Mouse (Mus musculus): ENCODE measurements around the gene Coa3. TPM values are rescaled to one million over a fixed set of nuclear protein-coding genes. Genes with fewer than 3 reads are reported as not detected.
"Not testable (repeated sequence)": the region's sequence is repeated elsewhere in the genome, so short reads cannot be mapped to it uniquely, and the experiment has no call there.

The Coa3 gene
- 191 and 204 TPM in 2 replicates for polyA plus RNA-seq (2014; fragmentation: Nextera tagmentation; extraction: Ambion mirVana)

DNA sequence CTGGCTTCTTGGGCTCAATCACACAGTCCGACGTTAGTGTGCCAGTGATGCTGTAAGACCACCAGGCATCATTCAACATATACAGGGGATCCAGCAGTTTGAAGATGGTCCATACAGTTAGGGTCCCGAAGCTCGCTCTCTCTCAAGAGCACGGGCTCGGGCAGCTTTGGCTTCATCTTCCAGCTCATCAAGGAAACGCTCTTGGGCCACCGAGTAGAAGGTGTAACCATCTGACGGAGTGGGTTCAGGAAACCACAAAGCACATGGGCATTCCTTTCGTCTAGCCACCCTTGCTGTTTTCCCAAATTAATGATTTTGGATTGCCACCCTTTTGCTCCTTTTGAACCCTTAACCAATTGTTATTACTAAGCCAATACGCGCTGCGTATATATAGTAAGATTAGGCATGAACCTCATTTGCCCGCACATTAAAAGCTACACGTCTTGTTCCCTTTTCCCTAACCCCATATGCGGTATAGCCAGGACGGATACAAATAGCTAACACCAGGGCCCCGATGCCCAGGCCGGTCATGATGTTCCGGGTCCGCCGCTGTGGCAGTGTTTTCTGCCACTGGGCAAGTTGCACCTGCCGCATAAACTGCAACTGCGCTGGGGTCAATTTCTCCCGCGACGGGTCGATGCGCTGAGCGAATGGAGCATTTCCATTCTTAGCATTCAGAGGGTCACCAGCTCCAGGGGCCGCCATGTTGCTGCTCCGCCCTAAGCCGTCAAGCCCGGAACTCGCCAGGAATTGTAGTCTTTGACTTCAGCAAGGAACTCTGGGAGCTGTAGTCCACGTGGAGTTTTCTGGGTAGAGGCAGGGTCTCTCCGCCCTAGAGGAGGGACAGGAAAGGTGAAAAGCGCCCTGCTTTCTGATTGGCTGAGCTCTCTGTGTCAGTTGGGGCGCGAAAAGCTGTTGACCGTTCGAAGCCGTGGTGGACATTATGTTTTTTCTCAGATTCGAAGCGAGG lies at the start of gene Coa3, which contains the start of gene Cntd1:
Coa3 (minus strand) TSS at position 892 of the 970 bp plus-strand sequence.
Cntd1 (plus strand) TSS at position 790 of the 970 bp plus-strand sequence.
- H3K4me1 ChIP-seq (ENCODE audit: control insufficient read depth, insufficient read depth, low read length) = peaks cover 12% of the 10 kb centered on the region
- no peaks in the 10 kb centered on the region for H3K9me3 ChIP-seq (ENCODE audit: control insufficient read depth, low read length)
- peak within 1 kb of the TSS; percentile 58 for H3K4me3 ChIP-seq (ENCODE audit: low read depth, low read length)
- H3K36me3 ChIP-seq (ENCODE audit: control insufficient read depth, insufficient read depth, low read length) = peaks cover 2% of the 10 kb centered on the region; the same call in 1 of the 2 replicates
- peak within 1 kb of the TSS; percentile 74 for H3K9ac ChIP-seq (ENCODE audit: low read length)
- peak; percentile 90 for DNase-seq (ENCODE audit: low spot score)
- H3K27ac ChIP-seq (replicated peaks; ENCODE audit: low read depth, low read length) = no peak within 1 kb of the TSS
- ATAC-seq (ENCODE audit: insufficient number of reproducible peaks, low FRiP score, low TSS enrichment, low read depth) = peak; percentile 95
- H3K27me3 ChIP-seq (ENCODE audit: control insufficient read depth, insufficient read depth, low read length) = peaks cover 5% of the 10 kb centered on the region; the same call in 1 of the 2 replicates
- WGBS = 9% methylated on average over 45 of the region's 45 CpGs
- peak within 1 kb of the TSS; percentile 42 for H3K4me2 ChIP-seq (ENCODE audit: low read depth, severe bottlenecking)

DNA sequence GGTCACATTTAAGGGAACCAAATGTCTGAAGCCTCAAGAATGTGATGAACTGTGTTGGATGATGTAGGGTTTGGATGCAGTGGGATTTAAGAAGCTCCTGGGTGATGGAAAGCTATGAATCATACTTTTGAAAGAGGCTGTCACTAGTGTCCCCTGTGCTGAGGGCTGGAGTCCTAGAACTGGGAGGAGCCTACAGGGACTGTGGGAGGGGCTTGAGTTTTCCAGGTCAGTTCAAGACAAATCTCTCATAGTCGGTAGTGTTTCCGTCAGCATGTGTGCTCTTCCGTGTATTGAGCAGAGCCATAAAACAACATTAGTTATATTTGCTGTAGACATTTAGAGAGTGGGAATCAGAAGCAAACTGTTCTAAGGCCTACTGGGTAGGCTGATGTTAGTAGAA lies 48.4 kb upstream of the Coa3 start:
- DNase-seq (ENCODE audit: low spot score) (no peak), ATAC-seq (ENCODE audit: insufficient number of reproducible peaks, low FRiP score, low TSS enrichment, low read depth) (no peak)
- no peak overlapping the region for H3K4me2 ChIP-seq (ENCODE audit: low read depth, severe bottlenecking)
- no peak overlapping the region for H3K27ac ChIP-seq (replicated peaks; ENCODE audit: low read depth, low read length)
- WGBS = 47% methylated on average over 3 of the region's 3 CpGs
- H3K4me3 ChIP-seq (ENCODE audit: low read depth, low read length) = no peak overlapping the region
- H3K4me1 ChIP-seq (ENCODE audit: control insufficient read depth, insufficient read depth, low read length) = no peaks in the 10 kb centered on the region
- H3K9me3 ChIP-seq (ENCODE audit: control insufficient read depth, low read length) = no peaks in the 10 kb centered on the region
- H3K9ac ChIP-seq (ENCODE audit: low read length) = no peak overlapping the region
- H3K27me3 ChIP-seq (ENCODE audit: control insufficient read depth, insufficient read depth, low read length) = no peaks in the 10 kb centered on the region
- H3K36me3 ChIP-seq (ENCODE audit: control insufficient read depth, insufficient read depth, low read length) = peaks cover 14% of the 10 kb centered on the region

DNA sequence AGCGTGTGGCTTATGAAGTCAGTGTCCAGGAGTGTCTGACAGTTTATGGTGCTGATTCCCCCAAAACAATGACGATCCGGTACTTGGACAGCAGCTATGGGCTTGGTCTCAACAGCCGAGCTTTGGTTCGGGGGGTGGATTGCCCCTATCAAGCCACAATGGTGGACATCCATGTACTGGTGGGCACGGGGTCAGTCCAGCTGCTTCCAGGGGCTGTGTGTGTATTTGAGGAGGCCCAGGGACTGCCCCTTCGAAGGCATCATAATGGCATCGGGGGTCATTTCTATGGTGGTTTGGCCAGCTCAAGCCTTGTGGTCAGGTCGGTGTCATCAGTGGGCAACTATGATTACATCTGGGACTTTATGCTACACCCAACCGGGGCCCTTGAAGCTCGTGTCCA lies 47.2 kb upstream of the Coa3 start:
- no peak overlapping the region for H3K4me2 ChIP-seq (ENCODE audit: low read depth, severe bottlenecking)
- peaks cover 21% of the 10 kb centered on the region for H3K36me3 ChIP-seq (ENCODE audit: control insufficient read depth, insufficient read depth, low read length)
- no peaks in the 10 kb centered on the region for H3K27me3 ChIP-seq (ENCODE audit: control insufficient read depth, insufficient read depth, low read length)
- H3K27ac ChIP-seq (replicated peaks; ENCODE audit: low read depth, low read length) = no peak overlapping the region
- H3K9ac ChIP-seq (ENCODE audit: low read length) = no peak overlapping the region
- DNase-seq (ENCODE audit: low spot score) (no peak), ATAC-seq (ENCODE audit: insufficient number of reproducible peaks, low FRiP score, low TSS enrichment, low read depth) (no peak)
- H3K4me3 ChIP-seq (ENCODE audit: low read depth, low read length) = no peak overlapping the region
- no peaks in the 10 kb centered on the region for H3K9me3 ChIP-seq (ENCODE audit: control insufficient read depth, low read length)
- H3K4me1 ChIP-seq (ENCODE audit: control insufficient read depth, insufficient read depth, low read length) = no peaks in the 10 kb centered on the region
- WGBS = 85% methylated on average over 11 of the region's 11 CpGs

DNA sequence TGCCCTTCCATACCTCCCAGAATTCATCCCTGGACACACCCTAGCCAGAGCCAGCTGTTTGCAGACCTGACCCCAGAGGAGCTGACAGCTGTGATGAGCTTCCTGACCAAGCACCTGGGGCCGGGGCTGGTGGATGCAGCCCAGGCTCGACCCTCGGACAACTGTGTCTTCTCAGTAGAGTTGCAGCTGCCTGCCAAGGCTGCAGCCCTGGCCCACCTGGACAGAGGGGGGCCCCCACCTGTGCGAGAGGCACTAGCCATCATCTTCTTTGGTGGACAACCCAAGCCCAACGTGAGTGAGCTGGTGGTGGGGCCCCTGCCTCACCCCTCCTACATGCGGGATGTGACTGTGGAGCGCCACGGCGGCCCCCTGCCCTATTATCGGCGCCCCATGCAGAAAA lies 46.3 kb upstream of the Coa3 start:
- H3K36me3 ChIP-seq (ENCODE audit: control insufficient read depth, insufficient read depth, low read length) = peaks cover 28% of the 10 kb centered on the region
- H3K9ac ChIP-seq (ENCODE audit: low read length); H3K4me3 ChIP-seq (ENCODE audit: low read depth, low read length); H3K9me3 ChIP-seq (ENCODE audit: control insufficient read depth, low read length); H3K27ac ChIP-seq (replicated peaks; ENCODE audit: low read depth, low read length); DNase-seq (ENCODE audit: low spot score); H3K4me2 ChIP-seq (ENCODE audit: low read depth, severe bottlenecking); H3K4me1 ChIP-seq (ENCODE audit: control insufficient read depth, insufficient read depth, low read length); H3K27me3 ChIP-seq (ENCODE audit: control insufficient read depth, insufficient read depth, low read length); ATAC-seq (ENCODE audit: insufficient number of reproducible peaks, low FRiP score, low TSS enrichment, low read depth): not testable (repeated sequence)
- 91% methylated on average over 11 of the region's 11 CpGs for WGBS

GRCm38 (mm10) chr11:101324763-101325162 lies 45.8 kb upstream of the Coa3 start, which contains the start of gene Aoc2:
Gene Aoc2 (plus strand): TSS chr11:101325063.
- Histone ChIP-seq H3K9ac (ENCODE audit: low read length) (no peak within 1 kb of the TSS), H3K27ac (replicated peaks; ENCODE audit: low read depth, low read length) (no peak within 1 kb of the TSS), H3K4me2 (ENCODE audit: low read depth, severe bottlenecking) (no peak within 1 kb of the TSS), H3K4me3 (ENCODE audit: low read depth, low read length) (no peak within 1 kb of the TSS), H3K4me1 (ENCODE audit: control insufficient read depth, insufficient read depth, low read length) (no peaks in the 10 kb centered on the region), H3K27me3 (ENCODE audit: control insufficient read depth, insufficient read depth, low read length) (no peaks in the 10 kb centered on the region), H3K9me3 (ENCODE audit: control insufficient read depth, low read length) (no peaks in the 10 kb centered on the region), H3K36me3 (ENCODE audit: control insufficient read depth, insufficient read depth, low read length) (peaks cover 28% of the 10 kb centered on the region)
- no peak for ATAC-seq (ENCODE audit: insufficient number of reproducible peaks, low FRiP score, low TSS enrichment, low read depth)
- 92% methylated on average over 5 of the region's 5 CpGs for WGBS
- DNase-seq (ENCODE audit: low spot score) = no peak

GRCm38 (mm10) chr11:101323609-101324008 lies 44.7 kb upstream of the Coa3 start:
- Histone ChIP-seq H3K27me3 (ENCODE audit: control insufficient read depth, insufficient read depth, low read length) (no peaks in the 10 kb centered on the region), H3K27ac (replicated peaks; ENCODE audit: low read depth, low read length) (no peak overlapping the region), H3K9ac (ENCODE audit: low read length) (no peak overlapping the region), H3K4me1 (ENCODE audit: control insufficient read depth, insufficient read depth, low read length) (no peaks in the 10 kb centered on the region), H3K36me3 (ENCODE audit: control insufficient read depth, insufficient read depth, low read length) (peaks cover 32% of the 10 kb centered on the region), H3K9me3 (ENCODE audit: control insufficient read depth, low read length) (no peaks in the 10 kb centered on the region), H3K4me3 (ENCODE audit: low read depth, low read length) (no peak overlapping the region), H3K4me2 (ENCODE audit: low read depth, severe bottlenecking) (no peak overlapping the region)
- DNase-seq (ENCODE audit: low spot score) (peak; percentile 81), ATAC-seq (ENCODE audit: insufficient number of reproducible peaks, low FRiP score, low TSS enrichment, low read depth) (no peak)
- WGBS = 20% methylated on average over 4 of the region's 4 CpGs

DNA sequence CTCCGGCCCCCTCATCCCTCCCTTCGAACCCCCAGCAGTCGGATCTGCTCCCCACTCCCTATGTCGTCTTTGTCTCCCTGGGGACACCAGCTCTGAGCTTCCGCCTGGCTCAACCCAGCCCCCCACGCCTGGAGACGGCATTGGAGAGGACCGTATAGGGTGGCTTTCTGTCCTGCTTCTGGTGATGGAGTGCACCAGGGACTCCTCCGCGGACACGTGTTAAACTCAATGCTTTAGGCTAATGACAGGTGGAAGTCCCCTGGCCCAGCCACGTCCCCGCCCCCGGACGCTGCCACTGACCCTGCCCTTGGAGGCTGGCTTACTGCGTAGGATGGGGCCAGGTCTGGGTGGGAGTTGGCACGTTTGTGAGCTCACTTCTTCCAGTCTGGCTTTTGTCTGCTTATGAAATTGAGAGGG lies 37.6 kb upstream of the Coa3 start:
- peak; percentile 36 for DNase-seq (ENCODE audit: low spot score)
- under 1% methylated on average over 17 of the region's 17 CpGs for WGBS

GRCm38 (mm10) chr11:101315665-101316500 lies 37.0 kb upstream of the Coa3 start, which contains the start of gene Psme3:
Gene Psme3 (plus strand): TSS chr11:101316213.
- peaks cover 9% of the 10 kb centered on the region for H3K4me1 ChIP-seq (ENCODE audit: control insufficient read depth, insufficient read depth, low read length)
- peak; percentile 95 for DNase-seq (ENCODE audit: low spot score)
- peak within 1 kb of the TSS; percentile 97 for H3K4me3 ChIP-seq (ENCODE audit: low read depth, low read length)
- no peaks in the 10 kb centered on the region for H3K27me3 ChIP-seq (ENCODE audit: control insufficient read depth, insufficient read depth, low read length)
- peak; percentile 88 for ATAC-seq (ENCODE audit: insufficient number of reproducible peaks, low FRiP score, low TSS enrichment, low read depth)
- peak within 1 kb of the TSS; percentile 87 for H3K4me2 ChIP-seq (ENCODE audit: low read depth, severe bottlenecking)
- H3K9ac ChIP-seq (ENCODE audit: low read length) = peak within 1 kb of the TSS; percentile 89
- WGBS = under 1% methylated on average over 62 of the region's 62 CpGs
- H3K27ac ChIP-seq (replicated peaks; ENCODE audit: low read depth, low read length) = peak within 1 kb of the TSS; percentile 42; the same call in 1 of the 2 replicates
- no peaks in the 10 kb centered on the region for H3K9me3 ChIP-seq (ENCODE audit: control insufficient read depth, low read length)
- peaks cover 9% of the 10 kb centered on the region for H3K36me3 ChIP-seq (ENCODE audit: control insufficient read depth, insufficient read depth, low read length)

More for the DNA sequence above, 37.6 kb upstream of the Coa3 start:
- Histone ChIP-seq H3K27ac (replicated peaks; ENCODE audit: low read depth, low read length) (peak overlapping the region; percentile 42; the same call in 1 of the 2 replicates), H3K4me2 (ENCODE audit: low read depth, severe bottlenecking) (peak overlapping the region; percentile 87), H3K36me3 (ENCODE audit: control insufficient read depth, insufficient read depth, low read length) (peaks cover 15% of the 10 kb centered on the region), H3K4me3 (ENCODE audit: low read depth, low read length) (peak overlapping the region; percentile 97), H3K27me3 (ENCODE audit: control insufficient read depth, insufficient read depth, low read length) (no peaks in the 10 kb centered on the region), H3K9me3 (ENCODE audit: control insufficient read depth, low read length) (no peaks in the 10 kb centered on the region), H3K4me1 (ENCODE audit: control insufficient read depth, insufficient read depth, low read length) (peaks cover 9% of the 10 kb centered on the region), H3K9ac (ENCODE audit: low read length) (peak overlapping the region; percentile 89)
- peak; percentile 58; the same call in 1 of the 2 replicates for ATAC-seq (ENCODE audit: insufficient number of reproducible peaks, low FRiP score, low TSS enrichment, low read depth)
